Mouse (Mus musculus): Measurements from ENCODE around the gene Irf2bp2.

GRCm38 (mm10) chr8:126617665-126618064, 23.9 kb upstream of the Irf2bp2 start:
- no peak for TF ChIP-seq CTCF (IDR thresholded peaks at IDR 0.05; ENCODE audit: low read depth, low read length)
- TF ChIP-seq POLR2A (IDR thresholded peaks at IDR 0.05; ENCODE audit: borderline replicate concordance, low read depth, low read length): no peak
